Mouse (Mus musculus): ENCODE results near the gene Phactr3.
"Not testable (repeated sequence)": the region's sequence is repeated elsewhere in the genome, so short reads cannot be mapped to it uniquely, and the experiment has no call there.

Gene Phactr3

GRCm38 (mm10) chr2:178326750-178327465, 208.1 kb downstream of the Phactr3 start:
- DNase-seq (ENCODE audit: low read depth, low spot score): no peak

- peak; percentile 49 for DNase-seq (ENCODE audit: low read depth, low spot score)
Measured at GRCm38 (mm10) chr2:178327466-178328040, 208.8 kb downstream of the Phactr3 start.

- DNase-seq (ENCODE audit: low read depth, low spot score): no peak
Measured at GRCm38 (mm10) chr2:178329551-178329950, 210.8 kb downstream of the Phactr3 start.

GRCm38 (mm10) chr2:178329986-178330385, 211.2 kb downstream of the Phactr3 start:
- peak; percentile 11 for DNase-seq (ENCODE audit: low read depth, low spot score)

- DNase-seq (ENCODE audit: low read depth, low spot score): no peak
Measured at GRCm38 (mm10) chr2:178337878-178338277, 219.1 kb downstream of the Phactr3 start.

- DNase-seq (ENCODE audit: low read depth, low spot score): no peak
Measured at GRCm38 (mm10) chr2:178339044-178339443, 220.3 kb downstream of the Phactr3 start.

GRCm38 (mm10) chr2:178342105-178342504, 223.3 kb downstream of the Phactr3 start:
- DNase-seq (ENCODE audit: low read depth, low spot score): not testable (repeated sequence)

GRCm38 (mm10) chr2:178342597-178342996, 223.8 kb downstream of the Phactr3 start:
- DNase-seq (ENCODE audit: low read depth, low spot score): no peak
